Mouse (Mus musculus) lung, embryonic 16.5 days (tissue): ENCODE results near the gene Wnt8b. TPM values are rescaled to one million over a fixed set of nuclear protein-coding genes. Genes with fewer than 3 reads are reported as not detected.
A peak's percentile ranks its signal among the peaks of the same experiment; 100 is the strongest.
"Not testable (repeated sequence)": the region's sequence is repeated elsewhere in the genome, so short reads cannot be mapped to it uniquely, and the experiment has no call there.

ENCODE experiments used
- ATAC-seq: fragments of 200-750 bp; cut with Nextera tagmentation; 2 replicates; pipeline ENCODE4 v1.8.0; 2017; ENCODE audit warnings: low read depth, mild to moderate bottlenecking, moderate library complexity
- H3K27ac ChIP-seq: fragments of 300-500 bp; sonication (generic); 2 replicates; pipeline ENCODE4 v1.5.1; 2014; ENCODE audit warnings: mild to moderate bottlenecking, control low read depth, low read length
- H3K27me3 ChIP-seq: fragments of 300-500 bp; sonication (generic); 2 replicates; pipeline ENCODE4 v1.6.1; 2014; ENCODE audit warnings: low read depth, low read length, mixed read lengths; ENCODE audit not compliant: control insufficient read depth, insufficient read depth
- H3K36me3 ChIP-seq: fragments of 300-500 bp; sonication (generic); 2 replicates; pipeline ENCODE4 v1.6.1; 2014; ENCODE audit warnings: low read length; ENCODE audit not compliant: control insufficient read depth, insufficient read depth
- H3K4me1 ChIP-seq: fragments of 300-500 bp; sonication (generic); replicated peaks from 2 replicates; pipeline ENCODE4 v1.6.1; 2014; ENCODE audit warnings: low read length, mixed read lengths; ENCODE audit not compliant: control insufficient read depth, insufficient read depth
- H3K4me2 ChIP-seq: fragments of 300-500 bp; sonication (generic); 2 replicates; pipeline ENCODE4 v1.6.1; 2014; ENCODE audit warnings: low read depth, low read length, control low read depth
- H3K4me3 ChIP-seq: fragments of 300-500 bp; sonication (generic); 2 replicates; pipeline ENCODE4 v1.5.1; 2014; ENCODE audit warnings: mild to moderate bottlenecking, low read length, control low read depth
- H3K9ac ChIP-seq: fragments of 300-500 bp; sonication (generic); 2 replicates; pipeline ENCODE4 v1.6.1; 2014; ENCODE audit warnings: low read length, control low read depth
- H3K9me3 ChIP-seq: fragments of 300-500 bp; sonication (generic); 2 replicates; pipeline ENCODE4 v1.6.1; 2016; ENCODE audit warnings: low read length; ENCODE audit not compliant: control insufficient read depth
- WGBS: fragments of 180-500 bp; shearing (Covaris S2); extraction: QIAGEN DNeasy Blood & Tissue Kit; methylation state at CpG from one replicate; pipeline ENCODE4 v1.1.7; 2014; 5-methylcytosine and 5-hydroxymethylcytosine counted together
- polyA plus RNA-seq: library from polyadenylated mRNA; unstranded; fragments of >200 nt; fragmentation: Nextera tagmentation; extraction: Ambion mirVana; gene quantifications from 2 replicates; pipeline ENCODE4 v1.2.1, GENCODE M21; 2015

Wnt8b gene
- polyA plus RNA-seq, 1 experiment from 2014 or later = not detected

DNA sequence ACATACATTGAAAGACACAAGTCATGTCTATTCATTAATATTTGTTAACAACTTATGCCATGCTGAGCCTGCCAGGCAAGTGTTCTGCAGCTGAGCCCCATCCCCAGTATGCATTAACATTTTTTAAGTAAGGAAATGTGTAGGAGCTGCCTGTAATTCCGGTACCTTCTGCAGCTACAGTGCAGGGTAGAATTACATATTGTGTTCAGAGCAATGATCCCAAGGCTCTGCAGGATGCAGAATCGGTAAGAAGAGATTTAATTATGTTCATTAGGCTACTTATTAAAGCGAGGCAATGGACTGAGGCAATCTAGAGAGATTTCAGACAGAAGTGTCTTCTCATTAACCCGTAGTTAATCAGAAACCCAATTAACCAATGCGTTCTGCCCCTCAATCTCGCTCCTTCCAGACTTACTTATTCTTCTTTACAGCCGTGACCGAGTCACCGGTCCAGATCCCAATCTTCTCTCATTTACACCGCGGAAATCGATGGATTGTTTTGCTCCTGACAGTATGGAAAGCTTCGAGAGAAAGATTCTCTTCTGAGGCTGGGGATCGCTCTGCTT lies 27.2 kb upstream of the Wnt8b start:
- not testable (repeated sequence) for H3K4me1 ChIP-seq, ATAC-seq, H3K9ac ChIP-seq, H3K9me3 ChIP-seq, H3K4me2 ChIP-seq, H3K27me3 ChIP-seq, H3K36me3 ChIP-seq, H3K4me3 ChIP-seq, H3K27ac ChIP-seq
- 86% methylated on average over 14 of the region's 14 CpGs for WGBS

DNA sequence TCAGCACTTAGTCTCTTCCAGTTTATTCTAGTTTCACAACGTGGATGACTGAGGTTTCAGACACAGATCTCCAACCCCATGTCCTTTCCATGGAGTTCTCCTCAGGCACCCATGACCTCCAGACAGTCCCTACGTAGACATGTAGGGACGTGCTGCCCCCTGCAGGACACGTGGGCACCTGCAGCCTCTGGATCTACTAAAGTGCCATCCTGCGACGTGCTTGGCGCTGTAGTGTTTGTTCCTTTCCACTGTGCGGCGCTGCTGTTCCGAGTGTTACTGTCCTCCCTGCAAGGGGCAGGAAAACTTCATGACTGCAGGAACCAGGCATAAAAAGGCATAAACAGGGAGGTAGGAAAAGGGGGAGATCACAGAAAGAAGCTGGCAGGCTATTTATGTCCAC lies 19.1 kb upstream of the Wnt8b start:
- H3K4me1 ChIP-seq = no peaks in the 10 kb centered on the region
- no peaks in the 10 kb centered on the region for H3K27me3 ChIP-seq
- peak; percentile 26; the same call in 1 of the 2 replicates for ATAC-seq
- no peak overlapping the region for H3K4me2 ChIP-seq
- no peak overlapping the region for H3K27ac ChIP-seq
- no peaks in the 10 kb centered on the region for H3K9me3 ChIP-seq
- 3% methylated on average over 10 of the region's 10 CpGs for WGBS
- no peak overlapping the region for H3K4me3 ChIP-seq
- H3K9ac ChIP-seq = no peak overlapping the region
- H3K36me3 ChIP-seq = no peaks in the 10 kb centered on the region

DNA sequence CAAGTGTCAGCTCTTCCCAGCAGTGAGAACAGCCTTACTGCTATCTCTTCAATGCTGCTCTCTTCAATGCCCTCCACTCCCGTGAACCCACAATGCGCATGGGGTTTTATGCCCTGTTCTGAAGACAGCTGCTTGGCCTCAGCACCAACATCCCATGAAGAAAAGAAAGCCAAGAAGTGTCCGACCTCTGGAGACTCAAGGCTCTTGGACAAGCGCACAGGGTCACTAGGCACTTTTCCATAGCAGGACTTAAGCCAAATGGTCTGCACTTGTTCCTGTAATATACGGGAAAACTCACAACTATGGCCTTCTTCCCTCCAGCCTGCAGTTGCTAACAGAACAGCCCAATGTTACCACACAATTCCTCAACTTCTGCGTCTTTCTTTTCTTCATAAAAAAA lies 18.0 kb upstream of the Wnt8b start:
- 72% methylated on average over 6 of the region's 6 CpGs for WGBS
- no peak overlapping the region for H3K4me3 ChIP-seq
- H3K4me2 ChIP-seq = no peak overlapping the region
- no peak overlapping the region for H3K27ac ChIP-seq
- no peaks in the 10 kb centered on the region for H3K27me3 ChIP-seq
- H3K4me1 ChIP-seq = no peaks in the 10 kb centered on the region
- ATAC-seq = no peak
- H3K36me3 ChIP-seq = no peaks in the 10 kb centered on the region
- no peaks in the 10 kb centered on the region for H3K9me3 ChIP-seq
- no peak overlapping the region for H3K9ac ChIP-seq

DNA sequence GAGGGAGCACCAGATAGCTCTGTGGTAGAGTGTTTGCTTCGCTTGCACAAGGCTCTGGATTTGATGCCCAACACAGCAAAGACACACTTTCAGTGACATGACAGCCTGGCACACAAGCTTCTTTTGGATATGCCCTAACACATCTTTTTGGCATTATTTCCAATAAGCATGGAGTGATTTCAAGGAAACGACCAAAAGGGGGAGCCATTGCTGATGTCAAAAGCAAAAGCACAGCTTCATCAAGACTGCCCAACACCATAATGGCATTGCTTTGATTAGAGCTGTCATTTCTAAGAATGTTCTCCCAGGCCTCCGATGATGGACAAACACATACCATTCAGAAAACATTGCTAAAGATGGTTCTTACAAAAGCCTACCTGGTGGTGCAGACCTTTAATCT lies 16.7 kb upstream of the Wnt8b start:
- no peak overlapping the region for H3K9ac ChIP-seq
- ATAC-seq = no peak
- H3K4me2 ChIP-seq = no peak overlapping the region
- H3K4me3 ChIP-seq = no peak overlapping the region
- no peaks in the 10 kb centered on the region for H3K36me3 ChIP-seq
- no peaks in the 10 kb centered on the region for H3K9me3 ChIP-seq
- no peak overlapping the region for H3K27ac ChIP-seq
- WGBS = 48% methylated on average over 3 of the region's 3 CpGs
- H3K4me1 ChIP-seq = no peaks in the 10 kb centered on the region
- no peaks in the 10 kb centered on the region for H3K27me3 ChIP-seq

DNA sequence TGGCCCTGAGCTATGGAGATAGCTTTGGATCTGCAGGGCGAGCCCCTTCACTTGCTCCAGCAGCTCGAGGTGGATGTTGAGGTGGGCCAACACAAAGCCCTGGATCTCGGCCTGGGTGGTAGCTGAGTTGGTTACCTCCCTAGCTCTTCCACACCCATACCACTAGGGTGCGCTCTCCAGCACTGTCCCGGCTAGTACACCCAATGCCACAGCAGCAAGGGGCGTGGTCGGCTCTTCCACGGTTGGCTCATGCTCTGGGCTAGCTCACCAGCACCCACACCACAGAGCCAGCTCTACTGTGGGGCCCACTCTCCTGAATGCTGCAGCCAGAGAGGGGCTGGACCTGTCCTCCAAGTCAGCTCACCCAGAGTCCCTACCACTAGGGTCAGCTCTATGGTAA lies 6.0 kb upstream of the Wnt8b start:
- H3K36me3 ChIP-seq = no peaks in the 10 kb centered on the region
- no peak overlapping the region for H3K27ac ChIP-seq
- no peak overlapping the region for H3K9ac ChIP-seq
- H3K27me3 ChIP-seq = no peaks in the 10 kb centered on the region
- H3K4me2 ChIP-seq = no peak overlapping the region
- H3K4me3 ChIP-seq = no peak overlapping the region
- 15% methylated on average over 8 of the region's 8 CpGs for WGBS
- no peaks in the 10 kb centered on the region for H3K9me3 ChIP-seq
- no peak for ATAC-seq
- H3K4me1 ChIP-seq = no peaks in the 10 kb centered on the region

DNA sequence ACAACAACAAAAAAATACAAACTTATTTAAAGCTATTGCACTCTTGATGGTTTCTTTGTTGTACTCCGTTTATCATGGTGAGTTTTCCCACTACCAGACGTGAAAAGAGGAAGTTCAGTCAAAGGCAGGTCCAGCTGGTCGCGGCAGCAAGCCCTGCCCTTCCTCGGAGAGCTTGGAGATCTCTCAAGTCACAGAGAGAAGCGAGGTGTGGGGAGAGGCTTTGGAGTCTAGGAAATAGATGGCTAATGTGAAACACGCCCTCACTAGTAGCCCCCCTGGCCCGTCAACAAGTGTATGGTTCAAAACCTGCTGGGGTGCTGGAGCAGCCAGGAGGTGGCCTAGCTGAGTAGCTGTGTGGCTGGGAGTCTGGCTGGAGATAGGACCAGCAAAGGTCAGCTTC lies 3.2 kb downstream of the Wnt8b start:
- Histone ChIP-seq H3K9me3 (no peaks in the 10 kb centered on the region), H3K4me3 (no peak overlapping the region), H3K27me3 (peaks cover 6% of the 10 kb centered on the region), H3K9ac (no peak overlapping the region), H3K4me2 (no peak overlapping the region), H3K36me3 (no peaks in the 10 kb centered on the region), H3K27ac (no peak overlapping the region), H3K4me1 (no peaks in the 10 kb centered on the region)
- 51% methylated on average over 8 of the region's 8 CpGs for WGBS
- ATAC-seq = no peak

DNA sequence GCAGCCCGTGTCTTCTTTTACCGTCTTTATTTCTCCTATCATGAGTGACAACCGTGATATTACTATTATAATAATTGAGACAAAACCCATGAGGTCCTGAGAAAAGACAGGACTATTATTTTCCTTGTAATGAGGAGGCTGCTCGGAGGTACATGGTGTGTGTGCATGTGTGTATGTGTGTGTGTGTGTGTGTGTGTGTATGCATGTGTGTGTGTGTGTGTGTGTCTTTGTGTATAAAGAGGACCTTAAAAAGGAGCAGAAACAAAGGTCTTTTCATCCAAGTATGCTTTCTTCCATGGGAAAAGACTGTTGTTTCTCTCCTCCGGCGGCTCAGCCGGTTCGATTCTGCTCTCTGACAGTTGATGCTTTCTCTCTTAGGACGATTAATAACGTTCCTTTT lies 3.7 kb downstream of the Wnt8b start:
- H3K27me3 ChIP-seq = peaks cover 6% of the 10 kb centered on the region
- WGBS = 72% methylated on average over 10 of the region's 10 CpGs
- H3K36me3 ChIP-seq = no peaks in the 10 kb centered on the region
- H3K27ac ChIP-seq = no peak overlapping the region
- no peaks in the 10 kb centered on the region for H3K9me3 ChIP-seq
- ATAC-seq = no peak
- H3K4me1 ChIP-seq = no peaks in the 10 kb centered on the region
- no peak overlapping the region for H3K4me3 ChIP-seq
- H3K4me2 ChIP-seq = no peak overlapping the region
- H3K9ac ChIP-seq = no peak overlapping the region

DNA sequence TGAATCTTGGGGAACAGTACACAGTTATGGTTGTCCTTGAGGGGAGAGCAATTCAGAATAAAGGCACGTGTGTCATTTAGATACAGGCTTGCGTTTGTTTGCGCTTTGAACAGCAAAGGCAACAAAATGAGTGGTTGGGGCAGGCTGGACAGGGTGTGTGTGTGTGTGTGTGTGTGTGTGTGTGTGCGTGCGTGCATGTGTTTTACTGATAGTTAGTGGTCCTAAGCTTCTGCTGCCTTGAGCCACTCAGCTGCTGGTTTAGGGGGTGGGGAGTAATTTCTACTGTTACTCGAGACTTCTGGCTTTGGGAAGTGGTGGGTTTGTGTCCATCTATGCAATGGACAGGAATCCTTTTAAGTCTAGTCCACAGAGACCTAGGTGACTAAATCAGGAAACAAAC lies 5.7 kb downstream of the Wnt8b start:
- no peak overlapping the region for H3K4me2 ChIP-seq
- peaks cover 6% of the 10 kb centered on the region for H3K27me3 ChIP-seq
- WGBS = 47% methylated on average over 6 of the region's 6 CpGs
- no peaks in the 10 kb centered on the region for H3K36me3 ChIP-seq
- no peak overlapping the region for H3K27ac ChIP-seq
- H3K4me1 ChIP-seq = peaks cover 6% of the 10 kb centered on the region
- no peak for ATAC-seq
- no peak overlapping the region for H3K9ac ChIP-seq
- H3K9me3 ChIP-seq = no peaks in the 10 kb centered on the region
- H3K4me3 ChIP-seq = no peak overlapping the region

DNA sequence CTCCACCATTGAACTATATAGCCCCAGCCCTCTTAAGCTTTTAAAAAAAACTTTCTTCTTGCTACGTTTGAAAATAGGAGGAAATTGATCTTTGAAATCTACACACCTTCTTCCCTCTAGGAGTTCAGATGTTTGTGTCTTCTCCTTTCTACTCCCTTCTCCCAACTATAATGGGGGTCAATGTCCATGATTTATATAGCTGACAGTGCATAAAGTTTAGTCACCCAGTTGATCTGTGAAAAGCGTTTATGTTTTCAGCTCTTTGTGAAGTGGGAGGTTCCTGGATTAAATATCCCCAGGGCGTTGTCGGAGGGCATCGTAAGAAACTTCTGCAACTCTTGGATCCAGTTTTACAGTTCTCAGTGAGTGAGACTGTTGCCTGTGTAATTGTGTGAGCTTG lies 7.0 kb downstream of the Wnt8b start:
- Histone ChIP-seq H3K9me3 (no peaks in the 10 kb centered on the region), H3K4me1 (peaks cover 6% of the 10 kb centered on the region), H3K4me3 (no peak overlapping the region), H3K27ac (no peak overlapping the region), H3K4me2 (no peak overlapping the region), H3K36me3 (no peaks in the 10 kb centered on the region), H3K9ac (no peak overlapping the region), H3K27me3 (peaks cover 3% of the 10 kb centered on the region)
- ATAC-seq = no peak
- 59% methylated on average over 5 of the region's 5 CpGs for WGBS

DNA sequence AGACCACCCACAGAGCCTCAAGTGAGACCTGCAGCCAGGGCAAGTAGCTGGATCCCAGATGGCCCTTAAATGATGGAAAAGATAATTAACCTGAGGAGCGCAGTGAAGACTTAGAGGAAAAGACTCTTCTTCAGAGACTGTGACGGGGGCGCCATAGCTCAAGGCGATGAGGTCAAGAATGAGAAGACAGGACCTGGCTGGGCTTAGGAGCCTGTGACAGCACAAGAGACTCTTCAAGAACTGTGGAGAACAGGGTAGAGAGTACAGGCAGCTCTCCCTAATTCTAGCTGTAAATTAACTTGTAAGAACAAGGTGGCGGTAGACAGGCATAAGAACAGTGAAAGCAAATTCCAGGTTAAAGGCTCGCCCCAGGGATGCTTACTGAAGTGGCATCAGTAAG lies 8.7 kb downstream of the Wnt8b start:
- H3K9ac ChIP-seq = no peak overlapping the region
- 72% methylated on average over 6 of the region's 6 CpGs for WGBS

More for the DNA sequence above, 8.7 kb downstream of the Wnt8b start:
- peaks cover 6% of the 10 kb centered on the region for H3K4me1 ChIP-seq
- peaks cover 3% of the 10 kb centered on the region; the same call in 1 of the 2 replicates for H3K27me3 ChIP-seq
- no peaks in the 10 kb centered on the region for H3K9me3 ChIP-seq
- H3K4me3 ChIP-seq = no peak overlapping the region
- no peaks in the 10 kb centered on the region for H3K36me3 ChIP-seq
- H3K27ac ChIP-seq = no peak overlapping the region
- no peak overlapping the region for H3K4me2 ChIP-seq
- no peak for ATAC-seq
